Mouse (Mus musculus): ENCODE results near the gene Krtap7-1. TPM values are rescaled to one million over a fixed set of nuclear protein-coding genes. Genes with fewer than 3 reads are reported as not detected.

The Krtap7-1 gene
- 0.47 and 6.7 TPM in 2 replicates for total RNA-seq (2014; rRNA removed)
- polyA plus RNA-seq (2015; fragmentation: Nextera tagmentation; extraction: Ambion mirVana), result 0.25 TPM in 1 of 2 replicates, not detected in the other

GRCm38 (mm10) chr16:89508223-89508622, at the start of gene Krtap7-1:
TSS of gene Krtap7-1 (minus strand) at chr16:89508323.
- H3K9ac ChIP-seq (replicated peaks; ENCODE audit: low read length), result no peak within 1 kb of the TSS
- no peaks in the 10 kb centered on the region for H3K27me3 ChIP-seq (ENCODE audit: insufficient read depth, low read length)
- H3K4me3 ChIP-seq (ENCODE audit: low read length), result no peak within 1 kb of the TSS
- H3K27ac ChIP-seq, result no peak within 1 kb of the TSS
- H3K36me3 ChIP-seq (ENCODE audit: insufficient read depth, low read length), result no peaks in the 10 kb centered on the region
- TF ChIP-seq CTCF (IDR thresholded peaks at IDR 0.05; ENCODE audit: low read depth), result no peak
- 88% methylated on average over 4 of the region's 4 CpGs for WGBS
- no peak within 1 kb of the TSS for H3K4me2 ChIP-seq (ENCODE audit: low read depth, low read length)
- H3K4me1 ChIP-seq (ENCODE audit: insufficient read depth, low read length), result peaks cover 4% of the 10 kb centered on the region; the same call in 1 of the 2 replicates
- DNase-seq (ENCODE audit: low spot score), result no peak
- no peaks in the 10 kb centered on the region for H3K9me3 ChIP-seq (ENCODE audit: low read length)
- no peak for ATAC-seq

- Histone ChIP-seq H3K4me2 (ENCODE audit: low read depth, low read length) (no peak overlapping the region), H3K9ac (replicated peaks; ENCODE audit: low read length) (no peak overlapping the region), H3K9me3 (ENCODE audit: low read length) (no peaks in the 10 kb centered on the region), H3K27me3 (ENCODE audit: insufficient read depth, low read length) (no peaks in the 10 kb centered on the region), H3K36me3 (ENCODE audit: insufficient read depth, low read length) (no peaks in the 10 kb centered on the region), H3K27ac (no peak overlapping the region), H3K4me3 (ENCODE audit: low read length) (no peak overlapping the region), H3K4me1 (ENCODE audit: insufficient read depth, low read length) (no peaks in the 10 kb centered on the region)
- no peak for DNase-seq (ENCODE audit: low spot score)
- no peak for TF ChIP-seq CTCF (IDR thresholded peaks at IDR 0.05; ENCODE audit: low read depth)
- ATAC-seq, result no peak
Measured at GRCm38 (mm10) chr16:89550298-89550697, 42.2 kb upstream of the Krtap7-1 start.

GRCm38 (mm10) chr16:89538031-89538484, 29.9 kb upstream of the Krtap7-1 start:
- TF ChIP-seq CTCF (IDR thresholded peaks at IDR 0.05; ENCODE audit: low read depth), result no peak
- Histone ChIP-seq H3K9me3 (ENCODE audit: low read length) (no peaks in the 10 kb centered on the region), H3K9ac (replicated peaks; ENCODE audit: low read length) (no peak overlapping the region), H3K4me2 (ENCODE audit: low read depth, low read length) (no peak overlapping the region), H3K27me3 (ENCODE audit: insufficient read depth, low read length) (no peaks in the 10 kb centered on the region), H3K4me1 (ENCODE audit: insufficient read depth, low read length) (0 out of 2 replicates have a peak, but pooled peaks cover 5% of the 10 kb centered on the region), H3K4me3 (ENCODE audit: low read length) (no peak overlapping the region), H3K27ac (no peak overlapping the region), H3K36me3 (ENCODE audit: insufficient read depth, low read length) (no peaks in the 10 kb centered on the region)
- DNase-seq (ENCODE audit: low spot score) (no peak), ATAC-seq (no peak)
- 27% methylated on average over 5 of the region's 5 CpGs for WGBS

- ATAC-seq, result no peak
- Histone ChIP-seq H3K4me3 (ENCODE audit: low read length) (no peak overlapping the region), H3K27ac (no peak overlapping the region), H3K9me3 (ENCODE audit: low read length) (no peaks in the 10 kb centered on the region), H3K9ac (replicated peaks; ENCODE audit: low read length) (no peak overlapping the region), H3K4me1 (ENCODE audit: insufficient read depth, low read length) (0 out of 2 replicates have a peak, but pooled peaks cover 5% of the 10 kb centered on the region), H3K4me2 (ENCODE audit: low read depth, low read length) (no peak overlapping the region), H3K27me3 (ENCODE audit: insufficient read depth, low read length) (no peaks in the 10 kb centered on the region), H3K36me3 (ENCODE audit: insufficient read depth, low read length) (no peaks in the 10 kb centered on the region)
- no peak for TF ChIP-seq CTCF (IDR thresholded peaks at IDR 0.05; ENCODE audit: low read depth)
- no peak for DNase-seq (ENCODE audit: low spot score)
- 51% methylated on average over 6 of the region's 6 CpGs for WGBS
Measured at GRCm38 (mm10) chr16:89537349-89537748, 29.2 kb upstream of the Krtap7-1 start.

- H3K27ac ChIP-seq, result peak overlapping the region; percentile 61
- no peak for TF ChIP-seq CTCF (IDR thresholded peaks at IDR 0.05; ENCODE audit: low read depth)
- no peaks in the 10 kb centered on the region for H3K27me3 ChIP-seq (ENCODE audit: insufficient read depth, low read length)
- peak; percentile 87 for ATAC-seq
- DNase-seq (ENCODE audit: low spot score), result peak; percentile 68
- no peaks in the 10 kb centered on the region for H3K4me1 ChIP-seq (ENCODE audit: insufficient read depth, low read length)
- no peak overlapping the region for H3K4me3 ChIP-seq (ENCODE audit: low read length)
- no peak overlapping the region for H3K4me2 ChIP-seq (ENCODE audit: low read depth, low read length)
- H3K9me3 ChIP-seq (ENCODE audit: low read length), result no peaks in the 10 kb centered on the region
- 8% methylated on average over 7 of the region's 7 CpGs for WGBS
- no peak overlapping the region for H3K9ac ChIP-seq (replicated peaks; ENCODE audit: low read length)
- H3K36me3 ChIP-seq (ENCODE audit: insufficient read depth, low read length), result no peaks in the 10 kb centered on the region
Measured at GRCm38 (mm10) chr16:89530547-89530946, 22.4 kb upstream of the Krtap7-1 start.

- 36% methylated on average over 7 of the region's 7 CpGs for WGBS
- no peaks in the 10 kb centered on the region for H3K27me3 ChIP-seq (ENCODE audit: insufficient read depth, low read length)
- H3K9me3 ChIP-seq (ENCODE audit: low read length), result no peaks in the 10 kb centered on the region
- H3K4me1 ChIP-seq (ENCODE audit: insufficient read depth, low read length), result no peaks in the 10 kb centered on the region
- H3K27ac ChIP-seq, result peak overlapping the region; percentile 61
- 0 out of 2 replicates have a peak overlapping the region, but pooled peaks have one; percentile 7 for H3K4me2 ChIP-seq (ENCODE audit: low read depth, low read length)
- ATAC-seq (peak; percentile 48; the same call in 1 of the 2 replicates), DNase-seq (ENCODE audit: low spot score) (no peak)
- H3K4me3 ChIP-seq (ENCODE audit: low read length), result no peak overlapping the region
- TF ChIP-seq CTCF (IDR thresholded peaks at IDR 0.05; ENCODE audit: low read depth), result no peak
- H3K9ac ChIP-seq (replicated peaks; ENCODE audit: low read length), result no peak overlapping the region
- no peaks in the 10 kb centered on the region for H3K36me3 ChIP-seq (ENCODE audit: insufficient read depth, low read length)
Measured at GRCm38 (mm10) chr16:89529846-89530245, 21.7 kb upstream of the Krtap7-1 start.

- ATAC-seq (peak; percentile 67), DNase-seq (ENCODE audit: low spot score) (peak; percentile 40)
- no peak overlapping the region for H3K4me3 ChIP-seq (ENCODE audit: low read length)
- no peaks in the 10 kb centered on the region for H3K9me3 ChIP-seq (ENCODE audit: low read length)
- no peak for TF ChIP-seq CTCF (IDR thresholded peaks at IDR 0.05; ENCODE audit: low read depth)
- no peak overlapping the region for H3K9ac ChIP-seq (replicated peaks; ENCODE audit: low read length)
- H3K27ac ChIP-seq, result no peak overlapping the region; the same call in 1 of the 2 replicates
- no peak overlapping the region for H3K4me2 ChIP-seq (ENCODE audit: low read depth, low read length)
- no peaks in the 10 kb centered on the region for H3K27me3 ChIP-seq (ENCODE audit: insufficient read depth, low read length)
- H3K4me1 ChIP-seq (ENCODE audit: insufficient read depth, low read length), result no peaks in the 10 kb centered on the region
- 31% methylated on average over 3 of the region's 3 CpGs for WGBS
- H3K36me3 ChIP-seq (ENCODE audit: insufficient read depth, low read length), result no peaks in the 10 kb centered on the region
Measured at GRCm38 (mm10) chr16:89528380-89528779, 20.3 kb upstream of the Krtap7-1 start.
